Mouse (Mus musculus) bone marrow macrophage, adult 2 months (primary cell): Measurements from ENCODE around the gene Abt1. TPM values are rescaled to one million over a fixed set of nuclear protein-coding genes. Genes with fewer than 3 reads are reported as not detected.
"Not testable (repeated sequence)": the region's sequence is repeated elsewhere in the genome, so short reads cannot be mapped to it uniquely, and the experiment has no call there.

Experiments used
- H3K27ac ChIP-seq: 2 replicates; pipeline ENCODE4 v1.5.1; 2012; ENCODE audit warnings: low read depth, low read length; ENCODE audit not compliant: insufficient read depth
- H3K4me1 ChIP-seq: 2 replicates; pipeline ENCODE4 v1.6.1; 2012; ENCODE audit warnings: low read length; ENCODE audit not compliant: control insufficient read depth, insufficient read depth
- H3K4me3 ChIP-seq: 2 replicates; pipeline ENCODE4 v1.5.1; 2012; ENCODE audit warnings: mild to moderate bottlenecking, low read length, moderate library complexity; ENCODE audit not compliant: insufficient read depth
- CTCF ChIP-seq: IDR thresholded peaks from 2 replicates; pipeline ENCODE4 v1.5.1; 2012; ENCODE audit warnings: low read depth, mild to moderate bottlenecking, low read length, moderate library complexity
- POLR2A ChIP-seq: IDR thresholded peaks from 2 replicates; pipeline ENCODE4 v1.6.1; 2012; ENCODE audit warnings: mild to moderate bottlenecking, low read depth, low read length, borderline replicate concordance
- polyA plus RNA-seq: library from polyadenylated mRNA; stranded (reverse); fragments of >200 nt; gene quantifications from 2 replicates; pipeline ENCODE4 v1.2.4, GENCODE M21; 2012; ENCODE audit not compliant: missing spikeins, insufficient read depth, insufficient read length

The Abt1 gene
- polyA plus RNA-seq, 1 experiment = 4.9 TPM

GRCm38 (mm10) chr13:23401683-23402527 lies 21.8 kb downstream of the Abt1 start:
- H3K27ac ChIP-seq = no peak overlapping the region
- H3K4me1 ChIP-seq = peaks cover 2% of the 10 kb centered on the region; the same call in 1 of the 2 replicates
- peak overlapping the region; percentile 50 for H3K4me3 ChIP-seq
- TF ChIP-seq CTCF = peak; percentile 72
- no peak for TF ChIP-seq POLR2A

GRCm38 (mm10) chr13:23400771-23401682 lies 22.6 kb downstream of the Abt1 start:
- peaks cover 2% of the 10 kb centered on the region; the same call in 1 of the 2 replicates for H3K4me1 ChIP-seq
- TF ChIP-seq CTCF (no peak), POLR2A (no peak)
- peak overlapping the region; percentile 46 for H3K4me3 ChIP-seq
- no peak overlapping the region for H3K27ac ChIP-seq

GRCm38 (mm10) chr13:23396913-23397312 lies 26.8 kb downstream of the Abt1 start:
- H3K4me1 ChIP-seq, H3K27ac ChIP-seq: not testable (repeated sequence)
- H3K4me3 ChIP-seq = peak overlapping the region; percentile 62

DNA sequence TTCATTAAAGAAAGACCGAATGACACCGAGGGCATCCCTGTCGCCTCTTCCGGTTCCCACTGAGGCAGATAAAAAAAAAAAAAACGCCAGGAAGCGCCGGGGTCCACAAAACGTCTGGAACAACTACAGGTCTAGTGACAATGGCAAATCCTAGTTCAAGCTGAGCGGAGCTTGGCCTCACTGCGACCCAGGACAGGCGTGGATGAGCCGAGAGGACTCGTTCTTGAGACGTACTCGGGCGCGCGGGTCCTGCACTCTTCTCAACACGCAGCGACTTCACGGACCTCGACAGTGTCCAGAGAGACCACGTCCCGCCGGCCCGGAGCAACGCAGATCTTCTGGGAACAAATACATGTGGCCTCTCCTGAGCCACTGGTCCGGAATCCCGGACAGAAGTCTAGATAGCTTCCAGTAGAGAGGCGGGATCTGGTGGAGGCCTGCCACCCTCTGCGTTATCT lies 27.4 kb downstream of the Abt1 start:
- H3K27ac ChIP-seq = no peak overlapping the region
- peak overlapping the region; percentile 62 for H3K4me3 ChIP-seq
- TF ChIP-seq POLR2A (no peak), CTCF (no peak)
- no peaks in the 10 kb centered on the region for H3K4me1 ChIP-seq

DNA sequence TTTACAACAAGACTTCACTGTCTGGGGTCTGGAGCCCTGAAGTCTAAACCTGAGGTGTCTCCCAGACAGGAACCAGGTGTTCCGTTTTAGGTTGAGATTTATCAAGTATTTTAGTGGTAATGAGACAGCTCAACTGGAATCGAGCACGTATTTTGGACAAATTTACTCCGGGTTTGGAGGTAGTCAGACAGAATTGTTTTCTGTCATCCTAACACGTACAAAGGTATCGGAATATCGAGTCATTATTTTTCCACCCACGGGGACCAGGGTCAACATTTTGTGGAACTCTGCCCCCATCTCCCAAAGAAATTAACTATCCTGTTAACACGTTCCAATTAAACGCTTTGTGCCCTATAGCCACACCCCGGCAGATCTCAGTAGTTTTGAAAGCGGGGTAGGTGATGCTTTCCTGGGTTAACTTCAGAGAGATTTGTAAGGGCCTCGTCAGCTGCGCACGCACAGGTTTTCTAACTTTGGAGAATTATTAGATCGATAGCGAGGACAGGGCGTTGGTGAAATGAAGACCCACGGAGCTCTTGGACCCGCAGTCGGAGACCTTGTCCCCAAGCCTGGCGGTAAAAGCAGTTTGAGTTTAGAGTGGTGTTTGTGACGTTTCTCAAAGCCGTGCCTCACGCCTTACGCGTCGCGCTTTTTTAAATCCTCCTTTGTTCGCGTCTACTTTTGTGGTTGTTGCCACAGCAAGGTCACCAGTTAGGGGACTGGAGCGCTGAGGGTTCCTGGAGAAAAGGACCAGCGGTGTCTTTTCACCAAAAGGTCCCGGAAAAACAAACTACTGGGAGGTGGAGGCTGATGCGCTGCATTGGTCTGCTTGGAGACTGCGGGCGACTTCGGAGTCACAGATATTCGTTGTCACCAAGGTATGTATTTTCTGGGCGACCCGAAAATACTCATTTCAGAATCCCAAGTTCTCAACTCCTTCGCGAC lies 28.1 kb downstream of the Abt1 start:
- H3K4me3 ChIP-seq = peak overlapping the region; percentile 62
- H3K27ac ChIP-seq = no peak overlapping the region
- no peak for TF ChIP-seq POLR2A
- H3K4me1 ChIP-seq = no peaks in the 10 kb centered on the region

GRCm38 (mm10) chr13:23387548-23387947 lies 36.1 kb downstream of the Abt1 start:
- H3K4me1 ChIP-seq = no peaks in the 10 kb centered on the region
- TF ChIP-seq POLR2A (no peak), CTCF (no peak)
- H3K27ac ChIP-seq = no peak overlapping the region
- no peak overlapping the region for H3K4me3 ChIP-seq

DNA sequence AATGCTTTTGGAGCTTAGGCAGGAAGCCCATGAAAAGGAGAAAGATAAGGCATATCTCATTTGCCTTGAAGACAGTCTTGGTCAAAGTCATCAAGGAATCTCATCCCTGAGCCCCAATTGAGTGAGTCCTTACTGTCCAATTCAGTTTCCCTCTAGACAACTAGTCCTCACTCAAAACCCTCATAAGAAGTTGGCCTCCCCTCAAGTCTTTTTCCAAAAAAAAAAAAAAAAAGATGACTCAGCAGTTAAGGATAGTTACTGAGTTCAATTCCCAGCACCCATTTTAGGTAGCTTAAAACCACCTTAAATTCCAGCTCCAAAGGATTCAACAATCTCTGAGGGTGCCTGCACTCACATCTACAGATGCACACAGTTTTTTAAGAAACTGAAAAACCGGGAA lies 40.5 kb downstream of the Abt1 start:
- TF ChIP-seq POLR2A = no peak
- TF ChIP-seq CTCF = no peak
- Histone ChIP-seq H3K27ac (no peak overlapping the region), H3K4me3 (no peak overlapping the region), H3K4me1 (no peaks in the 10 kb centered on the region)

DNA sequence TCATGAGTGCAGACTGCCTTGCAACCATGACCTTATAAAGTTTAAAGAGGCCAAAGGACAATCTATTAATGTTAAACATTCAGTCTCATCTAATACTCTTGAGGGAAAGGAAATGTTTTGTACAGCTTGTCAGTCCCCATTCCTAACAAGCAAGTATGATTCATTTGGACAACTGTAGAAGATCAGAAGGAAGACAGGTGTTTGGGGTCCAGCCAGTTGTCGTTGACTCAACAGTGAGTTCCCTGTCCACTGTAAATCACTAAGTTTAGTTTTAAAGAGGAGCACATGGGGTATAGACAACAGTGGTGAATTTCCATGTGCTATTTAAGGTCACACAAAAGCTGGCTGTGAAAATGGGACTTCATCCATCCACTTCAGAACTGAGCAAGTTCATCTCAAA lies 51.2 kb downstream of the Abt1 start:
- Histone ChIP-seq H3K4me1 (peaks cover under 1% of the 10 kb centered on the region; the same call in 1 of the 2 replicates), H3K27ac (no peak overlapping the region), H3K4me3 (no peak overlapping the region)
- TF ChIP-seq POLR2A (no peak), CTCF (no peak)

- H3K4me3 ChIP-seq = no peak overlapping the region
- no peak overlapping the region for H3K27ac ChIP-seq
- H3K4me1 ChIP-seq = peaks cover 2% of the 10 kb centered on the region; the same call in 1 of the 2 replicates
- TF ChIP-seq POLR2A (no peak), CTCF (no peak)
Observed at GRCm38 (mm10) chr13:23370075-23370474, 53.6 kb downstream of the Abt1 start.
